Mouse (Mus musculus) hindbrain, embryonic 13.5 days (tissue): ENCODE results near the gene Gpr45. TPM values are rescaled to one million over a fixed set of nuclear protein-coding genes. Genes with fewer than 3 reads are reported as not detected.

Experiments used
- ATAC-seq: fragments of 200-750 bp; cut with Nextera tagmentation; 2 replicates; pipeline ENCODE4 v1.8.0; 2017; ENCODE audit warnings: moderate TSS enrichment; ENCODE audit not compliant: low FRiP score
- H3K27ac ChIP-seq: fragments of 300-500 bp; sonication (generic); 2 replicates; pipeline ENCODE4 v1.5.1; 2015; ENCODE audit warnings: inconsistent platforms, mild to moderate bottlenecking, moderate library complexity
- H3K27me3 ChIP-seq: fragments of 300-500 bp; sonication (generic); 2 replicates; pipeline ENCODE4 v1.6.1; 2015; ENCODE audit warnings: mild to moderate bottlenecking, inconsistent platforms
- H3K36me3 ChIP-seq: fragments of 300-500 bp; sonication (generic); 2 replicates; pipeline ENCODE4 v1.6.1; 2015; ENCODE audit warnings: mild to moderate bottlenecking, inconsistent platforms
- H3K4me1 ChIP-seq: fragments of 300-500 bp; sonication (generic); replicated peaks from 2 replicates; pipeline ENCODE4 v1.6.1; 2015; ENCODE audit warnings: inconsistent platforms
- H3K4me2 ChIP-seq: fragments of 300-500 bp; sonication (generic); 2 replicates; pipeline ENCODE4 v1.6.1; 2015; ENCODE audit warnings: inconsistent platforms, mild to moderate bottlenecking, moderate library complexity
- H3K4me3 ChIP-seq: fragments of 300-500 bp; sonication (generic); 2 replicates; pipeline ENCODE4 v1.5.1; 2015; ENCODE audit warnings: mild to moderate bottlenecking, inconsistent platforms
- H3K9ac ChIP-seq: fragments of 300-500 bp; sonication (generic); 2 replicates; pipeline ENCODE4 v1.6.1; 2015; ENCODE audit warnings: mild to moderate bottlenecking, inconsistent platforms
- H3K9me3 ChIP-seq: fragments of 300-500 bp; sonication (generic); 2 replicates; pipeline ENCODE4 v1.6.1; 2016; ENCODE audit warnings: inconsistent platforms
- WGBS: fragments of 180-500 bp; shearing (Covaris S2); methylation state at CpG from one replicate; pipeline ENCODE4 v1.1.7; 2015; 5-methylcytosine and 5-hydroxymethylcytosine counted together
- microRNA-seq: library from miRNA; unstranded; fragments of <30 nt; microRNA quantifications from one replicate; pipeline ENCODE4, GENCODE M21; 2016
- polyA plus RNA-seq: library from polyadenylated mRNA; unstranded; fragments of >200 nt; fragmentation: Nextera tagmentation; extraction: Ambion mirVana; gene quantifications from 2 replicates; pipeline ENCODE4 v1.2.1, GENCODE M21; 2015

Gpr45 gene
- polyA plus RNA-seq, 1 experiment from 2014 or later, result 16.6 TPM

DNA sequence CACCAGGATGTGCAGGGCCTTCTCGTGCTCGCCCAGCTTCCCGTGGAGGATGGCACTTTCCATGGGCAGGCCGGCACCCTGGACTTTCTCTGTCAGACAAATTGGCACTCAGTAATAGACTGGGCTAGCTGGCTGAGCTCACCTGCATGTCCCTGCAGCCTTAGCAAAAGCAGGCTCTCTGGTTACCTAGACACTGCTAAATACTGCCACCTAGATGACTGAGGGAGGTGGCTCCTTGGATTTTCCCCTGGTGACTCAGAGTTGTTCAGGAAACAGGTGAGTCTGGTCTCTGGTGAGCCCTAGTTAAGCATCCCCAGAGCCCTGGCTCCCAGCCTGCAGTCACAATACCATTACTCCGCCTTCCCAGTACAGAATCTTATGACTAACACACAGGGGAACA lies 99.2 kb downstream of the Gpr45 start:
- Histone ChIP-seq H3K4me3 (no peak overlapping the region), H3K4me1 (peaks cover 7% of the 10 kb centered on the region), H3K27ac (no peak overlapping the region), H3K36me3 (peaks cover 81% of the 10 kb centered on the region), H3K9ac (no peak overlapping the region), H3K9me3 (no peaks in the 10 kb centered on the region), H3K4me2 (no peak overlapping the region), H3K27me3 (no peaks in the 10 kb centered on the region)
- WGBS, result 91% methylated on average over 5 of the region's 5 CpGs
- ATAC-seq, result no peak

DNA sequence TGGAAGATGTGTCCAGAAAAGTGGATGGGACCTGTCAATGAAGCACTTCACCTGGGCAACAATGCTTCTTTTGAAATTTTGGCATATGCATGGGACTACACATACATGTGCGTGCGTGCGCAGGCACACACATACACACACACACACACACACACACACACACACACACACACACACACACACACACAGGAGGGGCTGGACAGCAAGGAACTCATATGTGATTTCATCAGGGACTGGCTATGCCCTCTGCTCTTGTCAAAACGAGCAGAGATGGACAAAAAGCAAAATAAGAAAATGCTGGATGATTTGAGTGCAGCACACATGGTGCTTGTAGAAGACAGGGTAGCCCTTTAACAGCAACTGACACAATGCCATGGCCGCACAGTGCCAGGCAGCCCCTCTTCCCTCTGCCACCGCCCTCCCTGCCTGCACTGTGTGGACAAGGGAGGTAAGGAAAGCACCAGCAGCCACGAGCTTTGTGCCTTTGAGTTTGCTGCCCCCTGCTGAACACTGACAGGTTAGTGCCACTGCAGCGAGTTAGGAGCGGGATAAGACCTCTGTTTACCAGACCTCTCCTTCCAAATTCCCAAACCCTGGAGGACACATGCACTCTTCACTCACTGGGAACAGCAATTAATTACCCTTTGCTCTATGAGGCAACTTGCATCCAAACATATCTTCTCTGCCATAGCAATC lies 113.1 kb downstream of the Gpr45 start:
- no peak overlapping the region for H3K27ac ChIP-seq
- no peaks in the 10 kb centered on the region for H3K4me1 ChIP-seq
- no peak overlapping the region for H3K4me2 ChIP-seq
- H3K36me3 ChIP-seq, result peaks cover 72% of the 10 kb centered on the region
- H3K9me3 ChIP-seq, result no peaks in the 10 kb centered on the region
- WGBS, result 49% methylated on average over 9 of the region's 9 CpGs
- H3K9ac ChIP-seq, result 0 out of 2 replicates have a peak overlapping the region, but pooled peaks have one; percentile 24
- no peak overlapping the region for H3K4me3 ChIP-seq
- no peaks in the 10 kb centered on the region for H3K27me3 ChIP-seq
- peak; percentile 92 for ATAC-seq

DNA sequence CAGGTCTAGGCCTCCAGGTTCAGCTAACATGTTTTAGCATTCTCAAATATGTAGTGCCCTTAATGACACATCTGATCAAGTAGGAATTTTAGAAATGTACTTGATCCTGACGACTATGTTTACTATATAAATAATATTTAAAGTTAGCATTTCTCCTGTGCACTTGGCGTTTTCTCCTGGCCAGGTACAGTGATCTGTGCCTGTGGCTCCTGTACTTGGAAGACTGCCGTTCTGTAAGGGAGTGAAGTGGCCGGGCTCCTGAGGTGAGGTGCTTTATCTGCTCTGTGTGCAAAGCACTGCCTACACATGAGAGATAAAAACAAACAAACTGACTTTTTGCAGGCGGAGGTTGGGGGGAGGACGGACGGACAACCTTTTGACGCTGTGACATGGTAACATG lies 113.9 kb downstream of the Gpr45 start:
- no peak overlapping the region for H3K27ac ChIP-seq
- no peak overlapping the region for H3K4me3 ChIP-seq
- H3K9me3 ChIP-seq, result no peaks in the 10 kb centered on the region
- no peak overlapping the region for H3K4me2 ChIP-seq
- WGBS, result 90% methylated on average over 8 of the region's 8 CpGs
- H3K27me3 ChIP-seq, result no peaks in the 10 kb centered on the region
- no peak for ATAC-seq
- peaks cover 72% of the 10 kb centered on the region for H3K36me3 ChIP-seq
- no peaks in the 10 kb centered on the region for H3K4me1 ChIP-seq
- no peak overlapping the region for H3K9ac ChIP-seq

GRCm38 (mm10) chr1:43067551-43067950 lies 114.9 kb downstream of the Gpr45 start:
- 90% methylated on average over 7 of the region's 7 CpGs for WGBS
- no peaks in the 10 kb centered on the region for H3K27me3 ChIP-seq
- peaks cover 69% of the 10 kb centered on the region for H3K36me3 ChIP-seq
- no peaks in the 10 kb centered on the region for H3K9me3 ChIP-seq
- no peak overlapping the region for H3K27ac ChIP-seq
- no peak overlapping the region for H3K9ac ChIP-seq
- H3K4me2 ChIP-seq, result no peak overlapping the region
- no peaks in the 10 kb centered on the region for H3K4me1 ChIP-seq
- no peak for ATAC-seq
- no peak overlapping the region for H3K4me3 ChIP-seq

GRCm38 (mm10) chr1:43070726-43071125 lies 118.1 kb downstream of the Gpr45 start:
- no peak overlapping the region for H3K9ac ChIP-seq
- no peak overlapping the region for H3K27ac ChIP-seq
- H3K9me3 ChIP-seq, result no peaks in the 10 kb centered on the region
- no peak for ATAC-seq
- H3K36me3 ChIP-seq, result peaks cover 75% of the 10 kb centered on the region
- H3K4me3 ChIP-seq, result no peak overlapping the region
- H3K27me3 ChIP-seq, result no peaks in the 10 kb centered on the region
- no peaks in the 10 kb centered on the region for H3K4me1 ChIP-seq
- H3K4me2 ChIP-seq, result no peak overlapping the region
- WGBS, result 92% methylated on average over 5 of the region's 5 CpGs

DNA sequence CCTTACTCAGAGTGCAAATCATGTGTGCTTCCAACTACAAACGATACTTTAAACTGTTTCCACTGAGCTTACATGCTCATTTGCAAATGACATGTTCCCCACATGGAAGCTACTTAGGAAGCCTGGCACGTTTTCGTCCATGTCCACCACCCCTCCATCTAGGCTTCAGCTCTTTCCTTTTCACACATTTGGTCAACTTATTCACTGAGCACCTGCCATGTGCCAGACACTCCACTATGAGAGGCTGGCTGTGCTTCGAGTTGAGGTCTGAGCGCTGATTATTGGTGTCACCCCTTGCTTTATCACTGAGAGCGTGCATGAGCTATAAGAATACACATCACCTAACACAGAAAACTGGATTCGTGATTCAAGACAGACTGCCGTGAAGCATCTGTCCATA lies 119.4 kb downstream of the Gpr45 start:
- Histone ChIP-seq H3K9me3 (no peaks in the 10 kb centered on the region), H3K4me2 (no peak overlapping the region), H3K9ac (no peak overlapping the region), H3K4me1 (no peaks in the 10 kb centered on the region), H3K27me3 (no peaks in the 10 kb centered on the region), H3K27ac (no peak overlapping the region), H3K4me3 (no peak overlapping the region), H3K36me3 (peaks cover 76% of the 10 kb centered on the region)
- no peak for ATAC-seq
- 92% methylated on average over 8 of the region's 8 CpGs for WGBS

DNA sequence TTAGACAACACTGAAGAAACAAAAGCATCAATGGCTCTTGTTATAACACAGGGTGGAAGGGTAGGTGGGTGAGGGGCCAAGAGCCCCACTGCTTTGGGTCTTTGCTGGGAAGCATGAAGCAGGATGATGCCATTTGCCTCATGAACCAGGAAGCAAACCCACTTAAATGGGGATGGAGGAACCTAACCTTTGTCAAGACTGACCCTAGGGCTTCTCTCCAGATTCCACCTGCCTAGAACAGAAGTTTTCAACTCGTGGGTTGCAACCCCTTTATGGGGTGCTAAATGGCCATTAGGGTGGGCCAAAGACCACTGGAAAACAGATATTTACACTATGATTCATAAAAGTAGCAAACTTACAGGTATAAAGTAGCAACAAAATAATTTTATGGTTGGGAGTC lies 119.9 kb downstream of the Gpr45 start:
- Histone ChIP-seq H3K4me2 (no peak overlapping the region), H3K9me3 (no peaks in the 10 kb centered on the region), H3K36me3 (peaks cover 70% of the 10 kb centered on the region), H3K4me3 (no peak overlapping the region), H3K27ac (no peak overlapping the region), H3K9ac (no peak overlapping the region), H3K27me3 (no peaks in the 10 kb centered on the region), H3K4me1 (no peaks in the 10 kb centered on the region)
- 88% methylated on average over 1 of the region's 1 CpGs for WGBS
- no peak for ATAC-seq

DNA sequence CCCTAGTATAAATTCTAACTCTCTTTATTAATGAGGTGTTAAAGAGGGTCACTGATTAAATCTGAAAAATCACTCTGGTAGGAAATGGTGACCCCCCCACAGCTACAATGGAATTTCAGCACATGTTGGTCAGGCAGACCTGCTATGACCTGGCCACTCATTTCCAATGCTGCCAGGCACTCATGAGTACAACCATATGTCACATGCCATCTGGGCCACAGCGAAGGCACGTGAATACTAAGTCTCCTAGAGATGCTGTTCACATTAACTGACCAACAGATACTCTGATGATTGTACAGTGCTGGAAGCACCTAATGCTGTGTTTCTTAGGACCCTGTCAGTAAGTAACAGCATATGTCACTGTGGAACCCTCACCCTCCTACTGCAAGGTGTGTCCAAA lies 122.1 kb downstream of the Gpr45 start:
- peaks cover 59% of the 10 kb centered on the region for H3K36me3 ChIP-seq

GRCm38 (mm10) chr1:43078124-43078523 lies 125.5 kb downstream of the Gpr45 start:
- Histone ChIP-seq H3K4me2 (no peak overlapping the region), H3K4me1 (no peaks in the 10 kb centered on the region), H3K36me3 (peaks cover 33% of the 10 kb centered on the region), H3K27ac (no peak overlapping the region), H3K9ac (no peak overlapping the region), H3K4me3 (no peak overlapping the region), H3K27me3 (no peaks in the 10 kb centered on the region), H3K9me3 (no peaks in the 10 kb centered on the region)
- 84% methylated on average over 2 of the region's 2 CpGs for WGBS
- no peak for ATAC-seq

More for the DNA sequence above, 122.1 kb downstream of the Gpr45 start:
- Histone ChIP-seq H3K9ac (no peak overlapping the region), H3K27me3 (no peaks in the 10 kb centered on the region), H3K4me3 (no peak overlapping the region), H3K9me3 (no peaks in the 10 kb centered on the region), H3K27ac (no peak overlapping the region), H3K4me1 (no peaks in the 10 kb centered on the region), H3K4me2 (no peak overlapping the region)
- ATAC-seq, result no peak
- 98% methylated on average over 2 of the region's 2 CpGs for WGBS

GRCm38 (mm10) chr1:43082946-43083345 lies 130.3 kb downstream of the Gpr45 start:
- WGBS, result 90% methylated on average over 5 of the region's 5 CpGs

More at GRCm38 (mm10) chr1:43082946-43083345, 130.3 kb downstream of the Gpr45 start:
- Histone ChIP-seq H3K4me2 (no peak overlapping the region), H3K4me1 (no peaks in the 10 kb centered on the region), H3K9me3 (no peaks in the 10 kb centered on the region), H3K4me3 (no peak overlapping the region), H3K27ac (no peak overlapping the region), H3K9ac (no peak overlapping the region), H3K27me3 (no peaks in the 10 kb centered on the region), H3K36me3 (peaks cover 5% of the 10 kb centered on the region; the same call in 1 of the 2 replicates)
- ATAC-seq, result no peak

Small RNAs within 50 kb of the gene (microRNA-seq; reads per million reads assigned to microRNA genes)
- gene Gm24001, result not detected

Other genes starting within 250 kb of the Gpr45 start
- gene Mrps9, start 101.6 kb upstream of the Gpr45 start, polyA plus RNA-seq, result 34.3 and 35.7 TPM in 2 replicates
- gene Tgfbrap1, start 145.8 kb downstream of the Gpr45 start, polyA plus RNA-seq, result 16.0 and 16.4 TPM in 2 replicates
- gene AI597479, start 145.8 kb downstream of the Gpr45 start, polyA plus RNA-seq, result 48.0 and 48.3 TPM in 2 replicates
- 19.8 and 21.2 TPM in 2 replicates for gene Fhl2, start 244.1 kb downstream of the Gpr45 start, polyA plus RNA-seq